Mouse (Mus musculus) liver, embryonic 12.5 days (tissue): ENCODE data around the gene Cavin4. TPM values are rescaled to one million over a fixed set of nuclear protein-coding genes. Genes with fewer than 3 reads are reported as not detected.
"Not testable (repeated sequence)": the region's sequence is repeated elsewhere in the genome, so short reads cannot be mapped to it uniquely, and the experiment has no call there.

ENCODE experiments used
- ATAC-seq: fragments of 200-750 bp; cut with Nextera tagmentation; 2 replicates; pipeline ENCODE4 v1.8.0; 2017; ENCODE audit warnings: moderate number of reproducible peaks, mild to moderate bottlenecking, moderate library complexity
- H3K27ac ChIP-seq: fragments of 300-500 bp; sonication (generic); 2 replicates; pipeline ENCODE4 v1.5.1; 2016; ENCODE audit warnings: mild to moderate bottlenecking
- H3K27me3 ChIP-seq: fragments of 300-500 bp; sonication (generic); replicated peaks from 2 replicates; pipeline ENCODE4 v1.6.1; 2016; ENCODE audit warnings: mild to moderate bottlenecking, moderate library complexity
- H3K36me3 ChIP-seq: fragments of 300-500 bp; sonication (generic); 2 replicates; pipeline ENCODE4 v1.6.1; 2016; ENCODE audit warnings: mild to moderate bottlenecking, moderate library complexity
- H3K4me1 ChIP-seq: fragments of 300-500 bp; sonication (generic); 2 replicates; pipeline ENCODE4 v1.6.1; 2016
- H3K4me2 ChIP-seq: fragments of 300-500 bp; sonication (generic); 2 replicates; pipeline ENCODE4 v1.6.1; 2016; ENCODE audit warnings: mild to moderate bottlenecking, moderate library complexity
- H3K4me3 ChIP-seq: fragments of 300-500 bp; sonication (generic); 2 replicates; pipeline ENCODE4 v1.5.1; 2016; ENCODE audit warnings: mild to moderate bottlenecking, moderate library complexity
- H3K9ac ChIP-seq: fragments of 300-500 bp; sonication (generic); 2 replicates; pipeline ENCODE4 v1.6.1; 2016; ENCODE audit warnings: mild to moderate bottlenecking, moderate library complexity
- H3K9me3 ChIP-seq: fragments of 300-500 bp; sonication (generic); replicated peaks from 2 replicates; pipeline ENCODE4 v1.6.1; 2016; ENCODE audit warnings: mild to moderate bottlenecking, moderate library complexity
- WGBS: fragments of 180-500 bp; shearing (Covaris S2); methylation state at CpG from one replicate; pipeline ENCODE4 v1.1.7; 2016; ENCODE audit not compliant: insufficient replicate concordance; 5-methylcytosine and 5-hydroxymethylcytosine counted together
- polyA plus RNA-seq: library from polyadenylated mRNA; unstranded; fragments of >200 nt; fragmentation: Nextera tagmentation; extraction: Ambion mirVana; gene quantifications from 2 replicates; pipeline ENCODE4 v1.2.1, GENCODE M21; 2016

Gene Cavin4
- polyA plus RNA-seq, 1 experiment from 2014 or later, result 0.15 TPM

GRCm38 (mm10) chr4:48676570-48677185 lies 13.4 kb downstream of the Cavin4 start:
- Histone ChIP-seq H3K27ac (no peak overlapping the region), H3K9ac (no peak overlapping the region), H3K9me3 (no peaks in the 10 kb centered on the region), H3K36me3 (no peaks in the 10 kb centered on the region), H3K27me3 (no peaks in the 10 kb centered on the region), H3K4me2 (no peak overlapping the region), H3K4me1 (peaks cover 4% of the 10 kb centered on the region; the same call in 1 of the 2 replicates), H3K4me3 (no peak overlapping the region)
- 83% methylated on average over 13 of the region's 13 CpGs for WGBS
- no peak for ATAC-seq

- no peak for ATAC-seq
- WGBS, result 80% methylated on average over 8 of the region's 8 CpGs
- Histone ChIP-seq H3K4me1 (peaks cover 4% of the 10 kb centered on the region; the same call in 1 of the 2 replicates), H3K9me3 (no peaks in the 10 kb centered on the region), H3K27ac (no peak overlapping the region), H3K4me2 (no peak overlapping the region), H3K36me3 (no peaks in the 10 kb centered on the region), H3K9ac (no peak overlapping the region), H3K27me3 (no peaks in the 10 kb centered on the region), H3K4me3 (no peak overlapping the region)
Observed at GRCm38 (mm10) chr4:48677276-48677675, 14.0 kb downstream of the Cavin4 start.

GRCm38 (mm10) chr4:48677812-48678211 lies 14.5 kb downstream of the Cavin4 start:
- H3K27me3 ChIP-seq, result no peaks in the 10 kb centered on the region
- H3K9me3 ChIP-seq, result no peaks in the 10 kb centered on the region
- H3K9ac ChIP-seq, result no peak overlapping the region
- no peak overlapping the region for H3K27ac ChIP-seq
- WGBS, result 57% methylated on average over 2 of the region's 2 CpGs
- no peaks in the 10 kb centered on the region for H3K36me3 ChIP-seq
- no peak overlapping the region for H3K4me2 ChIP-seq
- H3K4me1 ChIP-seq, result peaks cover 4% of the 10 kb centered on the region; the same call in 1 of the 2 replicates
- H3K4me3 ChIP-seq, result no peak overlapping the region
- no peak for ATAC-seq

- Histone ChIP-seq H3K9ac (no peak overlapping the region), H3K4me2 (no peak overlapping the region), H3K4me3 (no peak overlapping the region), H3K27ac (no peak overlapping the region), H3K9me3 (no peaks in the 10 kb centered on the region), H3K4me1 (peaks cover 4% of the 10 kb centered on the region; the same call in 1 of the 2 replicates), H3K27me3 (no peaks in the 10 kb centered on the region), H3K36me3 (no peaks in the 10 kb centered on the region)
- ATAC-seq, result no peak
- 81% methylated on average over 9 of the region's 9 CpGs for WGBS
Observed at GRCm38 (mm10) chr4:48678793-48679192, 15.5 kb downstream of the Cavin4 start.

- H3K27me3 ChIP-seq, H3K27ac ChIP-seq, H3K9ac ChIP-seq, H3K4me3 ChIP-seq, H3K36me3 ChIP-seq, H3K4me2 ChIP-seq, H3K9me3 ChIP-seq, ATAC-seq: not testable (repeated sequence)
- 65% methylated on average over 5 of the region's 6 CpGs for WGBS
- H3K4me1 ChIP-seq, result peaks cover 10% of the 10 kb centered on the region
Observed at GRCm38 (mm10) chr4:48679728-48680127, 16.4 kb downstream of the Cavin4 start.

- Histone ChIP-seq H3K9me3 (no peaks in the 10 kb centered on the region), H3K4me1 (peaks cover 15% of the 10 kb centered on the region), H3K4me2 (peak overlapping the region; percentile 34; the same call in 1 of the 2 replicates), H3K27ac (no peak overlapping the region), H3K27me3 (no peaks in the 10 kb centered on the region), H3K9ac (no peak overlapping the region), H3K4me3 (no peak overlapping the region), H3K36me3 (no peaks in the 10 kb centered on the region)
- no peak for ATAC-seq
- 62% methylated on average over 7 of the region's 7 CpGs for WGBS
Observed at GRCm38 (mm10) chr4:48680214-48680613, 16.9 kb downstream of the Cavin4 start.

- H3K4me3 ChIP-seq, result no peak overlapping the region
- H3K4me1 ChIP-seq, result peaks cover 17% of the 10 kb centered on the region
- H3K36me3 ChIP-seq, result no peaks in the 10 kb centered on the region
- no peak overlapping the region for H3K27ac ChIP-seq
- 37% methylated on average over 10 of the region's 11 CpGs for WGBS
- no peaks in the 10 kb centered on the region for H3K9me3 ChIP-seq
- no peaks in the 10 kb centered on the region for H3K27me3 ChIP-seq
- no peak overlapping the region for H3K9ac ChIP-seq
- ATAC-seq, result no peak
- H3K4me2 ChIP-seq, result peak overlapping the region; percentile 34; the same call in 1 of the 2 replicates
Observed at GRCm38 (mm10) chr4:48680648-48681343, 17.5 kb downstream of the Cavin4 start.

- Histone ChIP-seq H3K4me1 (peaks cover 17% of the 10 kb centered on the region), H3K36me3 (no peaks in the 10 kb centered on the region), H3K9ac (no peak overlapping the region), H3K9me3 (no peaks in the 10 kb centered on the region), H3K27ac (no peak overlapping the region), H3K27me3 (no peaks in the 10 kb centered on the region), H3K4me2 (no peak overlapping the region), H3K4me3 (no peak overlapping the region)
- no peak for ATAC-seq
- 74% methylated on average over 8 of the region's 8 CpGs for WGBS
Observed at GRCm38 (mm10) chr4:48683126-48683525, 19.8 kb downstream of the Cavin4 start.

GRCm38 (mm10) chr4:48683633-48684209 lies 20.4 kb downstream of the Cavin4 start:
- not testable (repeated sequence) for ATAC-seq, H3K27ac ChIP-seq, H3K4me2 ChIP-seq, H3K4me3 ChIP-seq, H3K36me3 ChIP-seq, H3K9me3 ChIP-seq, H3K9ac ChIP-seq, H3K27me3 ChIP-seq
- peaks cover 17% of the 10 kb centered on the region for H3K4me1 ChIP-seq
- 88% methylated on average over 16 of the region's 21 CpGs for WGBS

- 41% methylated on average over 7 of the region's 7 CpGs for WGBS
- H3K36me3 ChIP-seq, result no peaks in the 10 kb centered on the region
- no peak overlapping the region for H3K27ac ChIP-seq
- H3K27me3 ChIP-seq, result no peaks in the 10 kb centered on the region
- no peak overlapping the region for H3K4me3 ChIP-seq
- H3K9ac ChIP-seq, result no peak overlapping the region
- peak; percentile 54; the same call in 1 of the 2 replicates for ATAC-seq
- peaks cover 17% of the 10 kb centered on the region for H3K4me1 ChIP-seq
- H3K9me3 ChIP-seq, result no peaks in the 10 kb centered on the region
- no peak overlapping the region for H3K4me2 ChIP-seq
Observed at GRCm38 (mm10) chr4:48684593-48685187, 21.4 kb downstream of the Cavin4 start.

- H3K9ac ChIP-seq, result no peak overlapping the region
- no peaks in the 10 kb centered on the region for H3K9me3 ChIP-seq
- no peak overlapping the region for H3K27ac ChIP-seq
- ATAC-seq, result no peak
- no peak overlapping the region for H3K4me3 ChIP-seq
- H3K4me2 ChIP-seq, result no peak overlapping the region
- H3K36me3 ChIP-seq, result no peaks in the 10 kb centered on the region
- WGBS, result 65% methylated on average over 6 of the region's 6 CpGs
- H3K27me3 ChIP-seq, result no peaks in the 10 kb centered on the region
- peaks cover 13% of the 10 kb centered on the region for H3K4me1 ChIP-seq
Observed at GRCm38 (mm10) chr4:48688148-48688547, 24.8 kb downstream of the Cavin4 start.

GRCm38 (mm10) chr4:48690640-48691039 lies 27.3 kb downstream of the Cavin4 start:
- H3K4me2 ChIP-seq, result no peak overlapping the region
- H3K4me1 ChIP-seq, result no peaks in the 10 kb centered on the region
- no peak overlapping the region for H3K4me3 ChIP-seq
- H3K9me3 ChIP-seq, result no peaks in the 10 kb centered on the region
- no peak for ATAC-seq
- H3K9ac ChIP-seq, result no peak overlapping the region
- H3K27ac ChIP-seq, result no peak overlapping the region
- H3K36me3 ChIP-seq, result no peaks in the 10 kb centered on the region
- 71% methylated on average over 9 of the region's 9 CpGs for WGBS
- no peaks in the 10 kb centered on the region for H3K27me3 ChIP-seq
